Mouse (Mus musculus) testis, adult 2 months (tissue): ENCODE data around the gene Stat5b.

Source experiments
- CTCF ChIP-seq: fragments of 200-500 bp; IDR thresholded peaks from 2 replicates; pipeline ENCODE4 v1.5.1; 2012; ENCODE audit warnings: low read depth, mild to moderate bottlenecking, inconsistent platforms, low read length, moderate library complexity; ENCODE audit not compliant: control insufficient read depth, insufficient read depth, insufficient replicate concordance
- POLR2A ChIP-seq: fragments of 200-500 bp; IDR thresholded peaks from 2 replicates; pipeline ENCODE4 v1.6.1; 2012; ENCODE audit warnings: low read depth, mild to moderate bottlenecking, inconsistent platforms, low read length, moderate library complexity; ENCODE audit not compliant: control insufficient read depth

- TF ChIP-seq POLR2A (no peak), CTCF (no peak)
Measured at GRCm38 (mm10) chr11:100799426-100799825, 51.1 kb downstream of the Stat5b start.
